Comparison of ENCODE assay signal across 21 mouse cellular contexts in the genomic region with DNA sequence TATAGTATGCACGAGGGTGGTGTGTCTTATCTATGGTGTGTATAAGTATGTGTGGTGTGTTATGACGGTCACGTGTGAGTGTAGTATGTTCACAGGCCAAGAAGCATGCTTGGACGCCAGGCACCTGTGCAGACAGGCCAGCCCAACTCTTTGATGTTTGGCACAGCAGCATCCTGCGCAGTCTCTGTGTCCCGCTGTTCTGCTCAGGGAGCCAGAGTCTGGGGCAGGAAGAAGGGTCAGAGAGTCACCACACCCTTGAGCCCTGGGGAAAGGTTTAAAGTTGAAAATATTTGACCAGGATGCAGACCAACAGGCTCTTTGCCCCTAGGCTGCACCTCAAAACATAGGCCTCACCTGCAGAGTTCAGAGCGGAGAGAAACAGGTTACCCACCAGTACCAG.
"Had no signal": no experiment of that assay in that cellular context is flagged by ENCODE, and none has a peak within 500 bp of the region (broad histone marks: within the 10 kb centered on the region; RNA-seq: fewer than 3 reads in every experiment).

No protein-coding gene starts in this region.

- H3K4me3 ChIP-seq: gastrocnemius, adult 2 months; heart, adult 2 months; heart, embryonic 12.5 days; hindbrain, embryonic 10.5 days; hindbrain, embryonic 12.5 days; intestine, embryonic 15.5 days; layer of hippocampus, adult 2 months; left cerebral cortex, adult 2 months; limb, embryonic 10.5 days; limb, embryonic 12.5 days had no signal

- DNase-seq: gastrocnemius, adult 2 months; gastrocnemius, postnatal 10 days; gastrocnemius, postnatal 25 days; heart, adult 2 months; heart, postnatal 10 days; heart, postnatal 4 days; kidney, adult 18-20 months; kidney, adult 8-10 months; kidney, postnatal 10 days; kidney, postnatal 25 days; kidney, postnatal 4 days; liver had no signal

- H3K36me3 ChIP-seq: heart, embryonic 12.5 days; hindbrain, embryonic 10.5 days; hindbrain, embryonic 12.5 days; intestine, embryonic 15.5 days; limb, embryonic 10.5 days; limb, embryonic 12.5 days had no signal

- H3K4me1 ChIP-seq: intestine, embryonic 15.5 days had no signal

- H3K27me3 ChIP-seq: heart, embryonic 12.5 days; hindbrain, embryonic 12.5 days; intestine, embryonic 15.5 days had no signal

- H3K27ac ChIP-seq: gastrocnemius, adult 2 months; heart, adult 2 months; hindbrain, embryonic 10.5 days; hindbrain, embryonic 12.5 days; hindbrain, embryonic 14.5 days; intestine, embryonic 15.5 days; layer of hippocampus, adult 2 months; left cerebral cortex, adult 2 months; limb, embryonic 10.5 days; limb, embryonic 12.5 days had no signal
